Mouse (Mus musculus) ES-E14 (cell line): ENCODE measurements around the gene Eps8l3. TPM values are rescaled to one million over a fixed set of nuclear protein-coding genes. Genes with fewer than 3 reads are reported as not detected.

Source experiments
- DNase-seq: peaks from one replicate; pipeline ENCODE4 v3.0.0-alpha.2; 2013; ENCODE audit warnings: low read depth, low spot score
- H3K27ac ChIP-seq: 2 replicates; pipeline ENCODE4 v1.5.1; 2012; ENCODE audit warnings: low read depth, mild to moderate bottlenecking, low read length, moderate library complexity, mixed read lengths; ENCODE audit not compliant: poor library complexity, insufficient read depth, severe bottlenecking
- H3K36me3 ChIP-seq: 2 replicates; pipeline ENCODE4 v1.6.1; 2012; ENCODE audit warnings: mild to moderate bottlenecking, low read length, moderate library complexity, mixed read lengths; ENCODE audit not compliant: control insufficient read depth, poor library complexity, insufficient read depth, severe bottlenecking
- H3K4me1 ChIP-seq, 2 experiments: fragments of 150-350 bp in 1 of 2; sonication (generic) in 1 of 2; 2 replicates each; pipeline ENCODE4 v1.6.1; 2012; ENCODE audit warnings: low read length in 2 of 2, mild to moderate bottlenecking in 1 of 2, mixed read lengths in 1 of 2; ENCODE audit not compliant: control insufficient read depth in 2 of 2, insufficient read depth in 2 of 2, poor library complexity in 1 of 2
- H3K4me3 ChIP-seq, 2 experiments: fragments of 150-350 bp in 1 of 2; sonication (generic) in 1 of 2; 2 replicates each; pipeline ENCODE4 v1.5.1; 2012; ENCODE audit warnings: low read length in 2 of 2, low read depth in 1 of 2, mild to moderate bottlenecking in 1 of 2, mixed read lengths in 1 of 2; ENCODE audit not compliant: insufficient read depth in 1 of 2, poor library complexity in 1 of 2, severe bottlenecking in 1 of 2
- H3K9ac ChIP-seq: 2 replicates; pipeline ENCODE4 v1.6.1; 2012; ENCODE audit warnings: low read depth, mild to moderate bottlenecking, low read length, mixed read lengths; ENCODE audit not compliant: poor library complexity, insufficient read depth, severe bottlenecking
- H3K9me3 ChIP-seq: fragments of 150-350 bp; sonication (generic); 2 replicates; pipeline ENCODE4 v1.6.1; 2012; ENCODE audit warnings: low read depth, mild to moderate bottlenecking, low read length; ENCODE audit not compliant: control insufficient read depth, insufficient read depth
- CHD2 ChIP-seq: IDR thresholded peaks from 2 replicates; pipeline ENCODE4 v1.6.1; 2014; ENCODE audit warnings: mild to moderate bottlenecking, low read depth, low read length, inconsistent platforms
- HCFC1 ChIP-seq: IDR thresholded peaks from 2 replicates; pipeline ENCODE4 v1.6.1; 2012; ENCODE audit warnings: low read length, inconsistent platforms, borderline replicate concordance; ENCODE audit not compliant: insufficient read depth
- MAFK ChIP-seq: IDR thresholded peaks from 2 replicates; pipeline ENCODE4 v1.6.1; 2014; ENCODE audit warnings: mild to moderate bottlenecking, low read depth, low read length, inconsistent platforms; ENCODE audit not compliant: insufficient read depth
- ZC3H11A ChIP-seq: IDR thresholded peaks from 2 replicates; pipeline ENCODE4 v1.6.1; 2012; ENCODE audit warnings: low read depth, mild to moderate bottlenecking, inconsistent platforms, low read length, borderline replicate concordance
- ZNF384 ChIP-seq: IDR thresholded peaks from 2 replicates; pipeline ENCODE4 v1.6.1; 2012; ENCODE audit warnings: low read depth, low read length, inconsistent platforms
- in situ Hi-C, 2 experiments: fragments of 600-800 bp; cut with MboI; formaldehyde crosslinking; loops; one replicate each; pipeline ENCODE4 v1.15.1; 2025; ENCODE audit warnings: low sequenced_read_pairs in 2 of 2, inconsistent platforms in 1 of 2; ENCODE audit not compliant: unreplicated experiment in 2 of 2
- total RNA-seq: library from RNA; depleted of rRNA; stranded (reverse); fragments of 300-350 nt; gene quantifications from 2 replicates; pipeline ENCODE4 v1.2.3, GENCODE M21; 2012; rRNA removed

The Eps8l3 gene
- total RNA-seq, 1 experiment = not detected

GRCm38 (mm10) chr3:107939830-107940229 is 62.8 kb downstream of the Eps8l3 start:
- no peak overlapping the region for H3K4me3 ChIP-seq
- no peak overlapping the region for H3K9ac ChIP-seq
- in situ Hi-C loops = no loop called here
- H3K27ac ChIP-seq = no peak overlapping the region
- no peaks in the 10 kb centered on the region for H3K9me3 ChIP-seq
- H3K36me3 ChIP-seq = no peaks in the 10 kb centered on the region
- H3K4me1 ChIP-seq = 0 out of 4 replicates have a peak, but pooled peaks cover 0 to 2% of the 10 kb centered on the region in 2 experiments
- DNase-seq = no peak
- TF ChIP-seq HCFC1 (no peak), MAFK (no peak), ZC3H11A (no peak), ZNF384 (no peak), CHD2 (no peak)

- H3K4me3 ChIP-seq = no peak overlapping the region
- H3K9me3 ChIP-seq = no peaks in the 10 kb centered on the region
- H3K36me3 ChIP-seq = no peaks in the 10 kb centered on the region
- no peak for DNase-seq
- no peak for TF ChIP-seq MAFK
- no peak for TF ChIP-seq ZNF384
- no peak for TF ChIP-seq ZC3H11A
- TF ChIP-seq HCFC1 = no peak
- no peak for TF ChIP-seq CHD2
- 0 out of 4 replicates have a peak, but pooled peaks cover 0 to 2% of the 10 kb centered on the region in 2 experiments for H3K4me1 ChIP-seq
- no peak overlapping the region for H3K9ac ChIP-seq
- no peak overlapping the region for H3K27ac ChIP-seq
- in situ Hi-C loops = no loop called here
Observed at GRCm38 (mm10) chr3:107940524-107940923, 63.5 kb downstream of the Eps8l3 start.

GRCm38 (mm10) chr3:107941261-107941660 is 64.2 kb downstream of the Eps8l3 start:
- H3K9ac ChIP-seq = no peak overlapping the region
- 0 out of 4 replicates have a peak, but pooled peaks cover 0 to 2% of the 10 kb centered on the region in 2 experiments for H3K4me1 ChIP-seq
- H3K4me3 ChIP-seq = no peak overlapping the region
- no peak for DNase-seq
- in situ Hi-C loops = no loop called here
- H3K9me3 ChIP-seq = no peaks in the 10 kb centered on the region
- TF ChIP-seq CHD2 (no peak), MAFK (no peak), HCFC1 (no peak), ZC3H11A (no peak)
- no peak overlapping the region for H3K27ac ChIP-seq
- no peaks in the 10 kb centered on the region for H3K36me3 ChIP-seq

Other genes with a start within 250 kb of the Eps8l3 start
- gene Gm10961, start 245.9 kb upstream of the Eps8l3 start, total RNA-seq = not detected in 2 replicates
- 48.9 and 65.4 TPM in 2 replicates for gene Strip1, start 245.5 kb upstream of the Eps8l3 start, total RNA-seq
- gene Ahcyl1, start 180.7 kb upstream of the Eps8l3 start, total RNA-seq = 25.4 and 38.2 TPM in 2 replicates
- 13.1 and 34.0 TPM in 2 replicates for gene Csf1, start 116.8 kb upstream of the Eps8l3 start, total RNA-seq
- gene Gstm5, start 18.6 kb downstream of the Eps8l3 start, total RNA-seq = 12.2 and 20.7 TPM in 2 replicates
- 1.2 and 1.6 TPM in 2 replicates for gene Gstm7, start 54.6 kb downstream of the Eps8l3 start, total RNA-seq
- 0.98 and 1.3 TPM in 2 replicates for gene Gstm6, start 66.5 kb downstream of the Eps8l3 start, total RNA-seq
- 0.74 TPM in 1 of 2 replicates, not detected in the other for gene Gstm3, start 92.1 kb downstream of the Eps8l3 start, total RNA-seq
- gene Gstm2, start 109.2 kb downstream of the Eps8l3 start, total RNA-seq = 9.1 and 11.6 TPM in 2 replicates
- 7.1 and 7.9 TPM in 2 replicates for gene Gstm1, start 140.7 kb downstream of the Eps8l3 start, total RNA-seq
- gene Gstm4, start 167.7 kb downstream of the Eps8l3 start, total RNA-seq = 4.1 and 4.3 TPM in 2 replicates
- 58.1 and 75.8 TPM in 2 replicates for gene Ampd2, start 209.4 kb downstream of the Eps8l3 start, total RNA-seq
- 9.2 and 9.9 TPM in 2 replicates for gene Gnat2, start 215.6 kb downstream of the Eps8l3 start, total RNA-seq